Mouse (Mus musculus): Measurements from ENCODE around the gene Invs. TPM values are rescaled to one million over a fixed set of nuclear protein-coding genes. Genes with fewer than 3 reads are reported as not detected.
"Not testable (repeated sequence)": the region's sequence is repeated elsewhere in the genome, so short reads cannot be mapped to it uniquely, and the experiment has no call there.

Gene Invs
- polyA plus RNA-seq, 1 experiment: not detected

- H3K27ac ChIP-seq (ENCODE audit: insufficient read depth, low read depth, low read length): no peak overlapping the region
- no peaks in the 10 kb centered on the region for H3K4me1 ChIP-seq (ENCODE audit: control insufficient read depth, insufficient read depth, low read length)
- 85% methylated on average over 3 of the region's 3 CpGs for WGBS
- H3K4me3 ChIP-seq (ENCODE audit: insufficient read depth, low read depth, low read length): no peak overlapping the region
- TF ChIP-seq POLR2A (IDR thresholded peaks at IDR 0.05; ENCODE audit: insufficient read depth, low read depth, low read length) (no peak), CTCF (IDR thresholded peaks at IDR 0.05; ENCODE audit: insufficient read depth, low read depth, low read length) (no peak)
Measured at GRCm38 (mm10) chr4:48362367-48362766, 82.8 kb downstream of the Invs start.

GRCm38 (mm10) chr4:48371037-48371436 is 91.5 kb downstream of the Invs start:
- Histone ChIP-seq H3K4me1 (ENCODE audit: control insufficient read depth, insufficient read depth, low read length) (no peaks in the 10 kb centered on the region), H3K27ac (ENCODE audit: insufficient read depth, low read depth, low read length) (no peak overlapping the region), H3K4me3 (ENCODE audit: insufficient read depth, low read depth, low read length) (no peak overlapping the region)
- WGBS: 68% methylated on average over 1 of the region's 1 CpGs
- TF ChIP-seq POLR2A (IDR thresholded peaks at IDR 0.05; ENCODE audit: insufficient read depth, low read depth, low read length) (no peak), CTCF (IDR thresholded peaks at IDR 0.05; ENCODE audit: insufficient read depth, low read depth, low read length) (no peak)

- Histone ChIP-seq H3K27ac (ENCODE audit: insufficient read depth, low read depth, low read length) (no peak overlapping the region), H3K4me3 (ENCODE audit: insufficient read depth, low read depth, low read length) (no peak overlapping the region), H3K4me1 (ENCODE audit: control insufficient read depth, insufficient read depth, low read length) (no peaks in the 10 kb centered on the region)
- WGBS: 0% methylated on average over 2 of the region's 2 CpGs
- TF ChIP-seq CTCF (IDR thresholded peaks at IDR 0.05; ENCODE audit: insufficient read depth, low read depth, low read length) (no peak), POLR2A (IDR thresholded peaks at IDR 0.05; ENCODE audit: insufficient read depth, low read depth, low read length) (no peak)
Measured at GRCm38 (mm10) chr4:48380940-48381339, 101.4 kb downstream of the Invs start.

GRCm38 (mm10) chr4:48382506-48382905 is 102.9 kb downstream of the Invs start:
- Histone ChIP-seq H3K4me3 (ENCODE audit: insufficient read depth, low read depth, low read length) (no peak overlapping the region), H3K4me1 (ENCODE audit: control insufficient read depth, insufficient read depth, low read length) (no peaks in the 10 kb centered on the region), H3K27ac (ENCODE audit: insufficient read depth, low read depth, low read length) (no peak overlapping the region)
- TF ChIP-seq CTCF (IDR thresholded peaks at IDR 0.05; ENCODE audit: insufficient read depth, low read depth, low read length) (no peak), POLR2A (IDR thresholded peaks at IDR 0.05; ENCODE audit: insufficient read depth, low read depth, low read length) (no peak)
- WGBS: 84% methylated on average over 5 of the region's 5 CpGs

GRCm38 (mm10) chr4:48396949-48397348 is 117.4 kb downstream of the Invs start:
- WGBS: 96% methylated on average over 3 of the region's 3 CpGs
- Histone ChIP-seq H3K4me3 (ENCODE audit: insufficient read depth, low read depth, low read length) (no peak overlapping the region), H3K27ac (ENCODE audit: insufficient read depth, low read depth, low read length) (no peak overlapping the region), H3K4me1 (ENCODE audit: control insufficient read depth, insufficient read depth, low read length) (no peaks in the 10 kb centered on the region)
- no peak for TF ChIP-seq CTCF (IDR thresholded peaks at IDR 0.05; ENCODE audit: insufficient read depth, low read depth, low read length)
- no peak for TF ChIP-seq POLR2A (IDR thresholded peaks at IDR 0.05; ENCODE audit: insufficient read depth, low read depth, low read length)

- 69% methylated on average over 16 of the region's 16 CpGs for WGBS
- TF ChIP-seq POLR2A (IDR thresholded peaks at IDR 0.05; ENCODE audit: insufficient read depth, low read depth, low read length) (no peak), CTCF (IDR thresholded peaks at IDR 0.05; ENCODE audit: insufficient read depth, low read depth, low read length) (no peak)
Measured at GRCm38 (mm10) chr4:48403066-48403640, 123.6 kb downstream of the Invs start.

GRCm38 (mm10) chr4:48405724-48406491 is 126.3 kb downstream of the Invs start:
- H3K4me1 ChIP-seq (ENCODE audit: control insufficient read depth, insufficient read depth, low read length); H3K27ac ChIP-seq (ENCODE audit: insufficient read depth, low read depth, low read length); H3K4me3 ChIP-seq (ENCODE audit: insufficient read depth, low read depth, low read length): not testable (repeated sequence)
- WGBS: 94% methylated on average over 10 of the region's 10 CpGs

More at GRCm38 (mm10) chr4:48403066-48403640, 123.6 kb downstream of the Invs start:
- H3K27ac ChIP-seq (ENCODE audit: insufficient read depth, low read depth, low read length): no peak overlapping the region
- peaks cover 2% of the 10 kb centered on the region; the same call in 1 of the 2 replicates for H3K4me1 ChIP-seq (ENCODE audit: control insufficient read depth, insufficient read depth, low read length)
- H3K4me3 ChIP-seq (ENCODE audit: insufficient read depth, low read depth, low read length): no peak overlapping the region

- 63% methylated on average over 18 of the region's 18 CpGs for WGBS
- no peak for TF ChIP-seq POLR2A (IDR thresholded peaks at IDR 0.05; ENCODE audit: insufficient read depth, low read depth, low read length)
- no peak for TF ChIP-seq CTCF (IDR thresholded peaks at IDR 0.05; ENCODE audit: insufficient read depth, low read depth, low read length)
- H3K27ac ChIP-seq (ENCODE audit: insufficient read depth, low read depth, low read length): no peak overlapping the region
Measured at GRCm38 (mm10) chr4:48407350-48408039, 127.9 kb downstream of the Invs start.

GRCm38 (mm10) chr4:48413473-48413872 is 133.9 kb downstream of the Invs start:
- WGBS: 96% methylated on average over 8 of the region's 8 CpGs
- TF ChIP-seq POLR2A (IDR thresholded peaks at IDR 0.05; ENCODE audit: insufficient read depth, low read depth, low read length) (no peak), CTCF (IDR thresholded peaks at IDR 0.05; ENCODE audit: insufficient read depth, low read depth, low read length) (no peak)
- Histone ChIP-seq H3K4me3 (ENCODE audit: insufficient read depth, low read depth, low read length) (no peak overlapping the region), H3K4me1 (ENCODE audit: control insufficient read depth, insufficient read depth, low read length) (no peaks in the 10 kb centered on the region), H3K27ac (ENCODE audit: insufficient read depth, low read depth, low read length) (no peak overlapping the region)

More at GRCm38 (mm10) chr4:48407350-48408039, 127.9 kb downstream of the Invs start:
- Histone ChIP-seq H3K4me3 (ENCODE audit: insufficient read depth, low read depth, low read length) (no peak overlapping the region), H3K4me1 (ENCODE audit: control insufficient read depth, insufficient read depth, low read length) (peaks cover 2% of the 10 kb centered on the region; the same call in 1 of the 2 replicates)
